Mouse (Mus musculus): Measurements from ENCODE around the gene Mylpf.

GRCm38 (mm10) chr7:127208295-127208552 lies 466 bp upstream of the Mylpf start, which contains the start of gene Tbc1d10b:
- TF ChIP-seq POLR2A (IDR thresholded peaks at IDR 0.05; ENCODE audit: low read depth, low read length) (no peak), CTCF (conservative IDR thresholded peaks at IDR 0.05; ENCODE audit: insufficient read depth, insufficient read length, low read depth, low read length) (no peak)
